Mouse (Mus musculus) spleen, postnatal 36 days (tissue): ENCODE measurements around the gene Fam126a.
A peak's percentile ranks its signal among the peaks of the same experiment; 100 is the strongest.

Source experiments
- DNase-seq, 2 experiments: peaks; one replicate each; pipeline ENCODE4 v3.0.0; 2022; ENCODE audit warnings: low spot score in 2 of 2, mixed read lengths in 1 of 2

The Fam126a gene

DNA sequence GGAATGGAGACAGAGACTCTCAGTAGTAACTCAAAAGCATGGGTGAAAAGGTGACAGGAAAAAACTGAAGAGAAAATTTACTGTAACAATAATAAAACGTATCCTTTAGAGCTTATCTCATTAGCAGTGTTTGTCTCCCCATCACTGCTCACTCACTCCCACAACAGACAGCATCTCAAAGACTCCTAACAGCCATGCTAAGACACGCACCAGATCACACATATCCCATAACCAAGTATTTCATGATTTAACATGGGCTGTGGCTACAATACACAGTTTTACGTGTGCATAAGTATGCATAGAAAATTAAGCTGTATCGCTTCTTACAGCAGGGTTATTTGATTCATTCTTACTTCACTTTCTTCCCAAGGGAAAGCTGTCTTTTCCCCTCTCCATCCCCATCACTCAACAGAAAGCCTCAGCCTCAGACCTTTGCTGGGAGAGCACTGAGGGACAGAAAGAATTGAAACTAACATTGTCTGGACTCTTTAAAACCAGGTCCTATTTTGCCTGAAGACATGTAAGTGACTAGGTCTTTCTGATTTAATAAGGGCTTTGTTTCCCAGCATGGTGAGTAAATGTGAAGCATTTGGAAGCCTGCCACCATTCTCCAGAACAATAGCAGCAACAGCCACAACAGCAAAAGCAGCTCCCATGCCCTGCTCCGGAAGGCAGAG lies 37.5 kb downstream of the Fam126a start:
- no peak for DNase-seq

DNA sequence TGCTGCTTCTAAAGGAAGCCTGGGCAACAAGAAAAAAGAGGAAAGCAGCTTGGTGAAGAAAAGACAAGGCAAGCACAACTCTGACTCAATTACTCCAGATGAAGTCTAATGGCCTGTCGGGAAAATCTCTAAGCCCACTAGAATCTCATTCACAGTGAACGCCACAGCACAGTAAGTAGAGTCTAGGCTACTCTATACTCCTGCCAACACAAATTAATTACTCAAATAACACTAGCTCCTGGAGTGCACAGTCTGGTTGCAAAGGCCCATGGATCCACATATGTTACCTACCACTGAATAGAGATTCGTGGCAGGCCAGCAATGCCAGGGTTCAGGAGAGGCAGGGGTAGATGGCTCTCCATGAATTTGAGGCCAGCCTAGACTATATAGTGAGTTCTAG lies 40.5 kb downstream of the Fam126a start:
- no peak for DNase-seq

DNA sequence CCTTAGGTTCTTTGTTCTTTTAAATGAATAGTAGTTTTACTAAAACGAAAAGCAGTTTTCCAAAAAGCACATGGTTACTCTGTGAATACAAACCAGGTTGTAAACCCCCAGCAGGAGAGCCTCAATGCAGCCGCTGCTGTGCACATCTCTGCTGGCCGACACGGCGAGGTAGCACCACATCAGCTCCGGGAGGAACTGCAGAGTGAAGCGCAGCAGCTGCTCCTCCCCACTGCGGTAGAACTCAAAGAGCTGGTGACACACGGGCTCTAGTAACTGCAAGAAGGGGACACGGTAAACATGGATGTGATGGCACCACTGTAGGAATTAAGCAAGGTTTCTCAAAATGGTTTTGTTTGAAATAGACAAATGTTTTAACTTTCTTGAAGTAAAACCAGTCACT lies 42.7 kb downstream of the Fam126a start:
- no peak for DNase-seq

DNA sequence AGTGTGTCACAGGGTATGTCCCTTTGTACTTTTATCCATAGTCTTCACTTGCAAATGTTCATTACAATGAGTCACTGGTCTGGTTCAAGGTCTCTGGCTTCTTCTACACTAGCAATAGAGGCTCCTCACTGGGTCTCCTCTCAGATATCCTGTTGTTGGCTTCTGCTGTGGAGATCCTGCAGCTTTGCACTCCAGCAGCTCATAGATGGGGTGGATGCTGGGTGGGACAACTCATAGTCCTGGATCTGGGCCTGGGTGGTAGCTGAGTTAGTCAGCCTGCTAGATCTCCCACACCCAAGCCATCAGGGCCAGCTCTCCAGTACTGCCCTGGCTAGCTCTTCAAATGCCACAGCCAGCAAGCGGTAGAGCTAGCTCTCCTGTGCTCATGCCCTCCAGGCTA lies 48.4 kb downstream of the Fam126a start:
- no peak for DNase-seq

DNA sequence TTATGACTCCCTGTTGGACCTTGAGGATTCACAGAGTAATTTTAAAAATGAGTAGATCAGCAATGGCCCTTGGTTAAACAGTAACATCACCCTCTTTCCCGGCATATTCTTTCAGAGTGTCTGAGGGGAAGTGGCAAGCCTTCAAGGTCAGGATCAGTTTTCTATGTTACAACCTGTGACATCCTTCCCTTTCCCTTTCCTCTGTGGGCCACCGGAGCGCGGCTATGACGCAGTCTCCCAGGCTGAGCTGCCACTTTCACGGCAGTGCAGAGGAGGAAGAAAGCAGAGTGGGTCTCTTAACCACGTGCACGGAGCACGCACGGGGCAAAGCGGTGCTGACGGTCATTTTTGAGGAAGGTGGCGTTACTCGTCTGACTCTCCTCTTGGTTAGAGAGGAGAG lies 52.0 kb downstream of the Fam126a start:
- no peak for DNase-seq

DNA sequence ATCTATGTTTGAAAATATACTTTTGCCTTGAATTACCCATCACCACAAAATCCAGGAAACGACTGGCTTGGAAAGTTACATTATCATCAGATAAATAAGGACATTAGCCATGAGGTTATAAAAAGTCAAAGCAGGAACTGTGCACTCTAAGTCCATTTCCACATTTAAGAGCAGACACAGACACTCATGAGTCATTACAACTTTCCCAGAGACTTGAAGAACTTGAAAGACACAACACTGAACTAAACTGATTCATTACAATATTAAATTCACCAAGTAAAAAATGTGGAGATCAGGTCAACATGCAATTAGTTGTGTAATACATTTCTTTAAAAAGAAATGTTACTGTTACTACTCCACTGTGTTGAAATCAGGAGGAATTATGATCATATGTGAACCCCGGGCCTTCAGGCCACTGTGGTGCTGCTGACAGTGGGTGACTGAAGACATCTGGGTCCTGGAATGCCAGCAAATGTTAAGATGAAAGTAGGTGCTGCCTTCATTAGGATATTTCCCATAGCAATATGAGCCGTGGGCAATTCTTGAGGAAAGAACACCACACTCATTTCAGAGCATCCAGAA lies 55.4 kb downstream of the Fam126a start:
- DNase-seq, result no peak

DNA sequence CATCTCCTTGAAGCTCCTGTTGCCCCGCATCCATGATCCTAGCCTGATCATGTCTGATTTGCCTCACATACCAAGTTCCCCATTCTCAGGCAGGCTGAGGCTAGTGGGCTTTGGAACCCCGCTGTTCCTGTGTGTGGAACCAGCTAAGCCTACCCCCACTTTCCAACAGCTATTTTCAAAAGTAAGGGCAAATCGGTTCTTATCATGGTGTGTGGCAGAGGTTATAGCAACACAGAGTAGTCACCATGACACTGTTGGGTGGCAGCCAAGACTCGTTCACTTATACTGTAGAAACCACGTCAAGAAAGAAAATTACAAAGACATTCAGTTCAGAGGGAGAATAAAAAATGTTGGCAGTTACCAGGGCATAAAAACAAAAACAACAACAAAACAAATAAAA lies 62.8 kb downstream of the Fam126a start:
- no peak for DNase-seq

DNA sequence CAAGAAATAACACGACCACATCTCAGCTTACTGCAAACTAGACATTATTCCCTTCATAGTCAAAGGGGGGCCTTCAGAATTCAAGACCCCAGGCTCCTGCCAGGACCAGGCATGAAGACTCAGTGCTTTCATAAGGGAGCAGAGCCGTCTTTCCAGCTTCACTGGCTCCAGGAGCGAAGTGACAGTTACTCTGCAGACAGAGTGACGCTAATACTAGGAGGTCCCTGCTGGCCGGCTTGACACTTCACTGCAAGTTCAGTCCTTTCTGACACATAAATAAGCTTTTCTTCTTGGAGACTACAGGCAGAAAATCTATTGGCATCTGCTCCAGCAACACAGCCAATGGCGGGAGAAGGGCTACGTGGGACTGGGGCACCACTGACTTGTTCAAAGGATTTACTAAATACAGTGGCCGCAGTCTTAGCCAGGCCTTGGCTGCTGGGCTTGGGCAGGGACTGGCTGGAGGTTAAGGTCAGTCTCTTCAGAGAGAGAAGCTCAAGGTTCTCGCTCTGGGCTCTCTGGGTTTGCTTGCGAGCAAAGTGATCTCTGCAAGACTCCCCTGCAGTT lies 65.8 kb downstream of the Fam126a start:
- DNase-seq, result no peak

DNA sequence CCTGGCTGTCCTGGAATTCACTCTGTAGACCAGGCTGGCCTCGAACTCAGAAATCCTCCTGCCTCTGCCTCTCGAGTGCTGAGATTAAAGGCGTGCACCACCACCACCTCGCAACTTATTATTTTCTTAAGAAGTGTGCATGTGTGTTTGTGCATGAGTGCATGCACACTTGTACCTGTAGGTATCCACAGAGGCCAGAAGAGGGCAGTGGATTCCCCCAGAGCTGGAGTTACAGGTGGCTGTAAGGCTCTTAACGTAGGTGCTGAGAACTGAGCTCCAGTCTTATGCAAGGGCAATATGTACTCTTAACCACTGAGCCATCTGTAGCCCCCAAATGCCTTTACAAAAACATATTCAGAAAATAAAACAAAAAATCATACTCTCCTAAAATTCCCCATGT lies 77.4 kb downstream of the Fam126a start:
- no peak for DNase-seq

DNA sequence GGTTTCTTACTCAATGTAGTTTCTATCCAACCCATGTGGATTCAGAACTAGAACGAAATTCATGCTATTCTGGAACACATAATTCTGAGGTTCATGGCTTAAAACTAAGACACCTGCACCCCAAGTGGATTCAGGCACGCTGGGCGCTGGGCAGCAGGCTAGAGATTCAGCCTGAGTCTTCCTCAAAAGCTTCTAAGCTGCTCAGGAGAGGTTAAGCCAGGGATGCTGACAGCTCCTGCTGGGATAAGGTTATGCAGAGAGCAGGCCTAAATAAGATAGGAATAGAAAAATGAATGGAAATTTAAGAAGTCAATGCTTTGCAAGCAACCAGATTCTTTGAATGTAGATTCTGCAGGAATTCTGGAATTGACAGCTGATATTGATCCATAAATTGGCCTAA lies 82.4 kb downstream of the Fam126a start:
- DNase-seq, result no peak

DNA sequence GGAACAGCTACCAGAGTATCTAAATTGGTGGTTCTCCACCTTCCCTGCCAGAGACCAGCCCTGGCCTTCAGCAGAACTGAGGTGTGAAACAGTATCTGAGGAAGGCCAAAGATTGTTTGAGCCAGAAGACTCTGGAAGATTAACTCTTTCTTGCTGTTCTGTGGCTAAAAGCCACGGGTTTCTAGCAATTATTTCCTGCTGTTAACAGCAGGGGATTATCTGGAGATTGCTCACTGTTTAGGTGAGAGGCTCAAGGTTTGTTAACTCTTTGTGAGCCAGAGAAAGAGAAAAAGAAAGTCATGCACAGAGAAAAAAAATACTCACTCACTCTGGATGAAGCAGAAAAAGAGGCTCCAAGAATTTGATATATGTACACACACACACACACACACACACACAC lies 85.4 kb downstream of the Fam126a start:
- no peak for DNase-seq

DNA sequence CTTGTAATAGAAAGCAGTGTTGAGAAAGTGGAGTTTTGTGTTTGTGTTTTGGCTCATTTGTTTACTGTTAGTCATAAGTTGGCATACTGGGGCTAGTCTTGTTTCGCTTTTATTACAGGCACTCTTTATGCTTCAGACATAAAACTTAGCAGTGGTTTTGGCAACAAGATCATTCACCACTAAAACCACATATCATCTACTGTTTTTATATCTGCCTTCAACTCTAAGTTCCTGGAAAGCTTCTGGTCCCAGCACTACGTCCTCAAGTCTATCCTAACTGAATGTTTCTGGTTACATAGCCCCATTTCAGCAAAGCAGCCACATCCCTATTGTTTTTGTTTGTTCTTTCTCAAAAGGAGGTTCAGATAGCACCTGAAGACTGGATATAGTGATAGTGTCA lies 87.0 kb downstream of the Fam126a start:
- DNase-seq, result no peak

DNA sequence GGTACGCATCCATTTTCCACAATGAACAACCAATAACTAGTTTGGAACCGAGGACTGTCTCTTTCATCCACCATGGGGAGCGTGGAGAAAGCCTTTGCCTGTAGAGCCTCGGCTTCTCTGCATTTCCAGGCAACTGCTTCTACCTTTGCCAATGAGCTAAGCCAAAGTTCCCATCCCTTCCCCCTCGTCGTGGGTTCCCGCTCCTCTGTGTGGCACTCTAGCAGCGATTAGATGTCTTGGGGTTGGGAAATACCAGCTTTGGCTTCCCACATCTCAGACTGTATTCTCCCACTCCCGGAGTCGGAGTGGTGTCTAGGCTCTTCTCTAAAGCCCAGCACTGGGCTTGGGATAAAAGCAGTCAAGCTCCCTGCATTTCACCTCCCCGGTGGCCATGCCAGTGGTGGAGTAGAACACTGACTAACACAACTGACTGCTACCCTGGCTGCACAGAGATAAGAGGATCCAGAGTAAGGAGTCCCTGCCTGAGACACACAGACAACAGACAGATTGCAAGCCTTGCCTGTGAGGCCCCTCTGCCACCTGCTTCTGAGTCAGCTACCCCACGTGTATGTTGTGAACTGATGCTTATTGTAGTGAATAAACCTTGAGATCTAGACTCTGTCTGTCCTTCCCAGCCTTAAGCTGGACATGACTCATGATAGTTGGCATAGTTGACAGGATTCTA lies 106.9 kb downstream of the Fam126a start:
- peak; percentile 59 to 73 for DNase-seq

DNA sequence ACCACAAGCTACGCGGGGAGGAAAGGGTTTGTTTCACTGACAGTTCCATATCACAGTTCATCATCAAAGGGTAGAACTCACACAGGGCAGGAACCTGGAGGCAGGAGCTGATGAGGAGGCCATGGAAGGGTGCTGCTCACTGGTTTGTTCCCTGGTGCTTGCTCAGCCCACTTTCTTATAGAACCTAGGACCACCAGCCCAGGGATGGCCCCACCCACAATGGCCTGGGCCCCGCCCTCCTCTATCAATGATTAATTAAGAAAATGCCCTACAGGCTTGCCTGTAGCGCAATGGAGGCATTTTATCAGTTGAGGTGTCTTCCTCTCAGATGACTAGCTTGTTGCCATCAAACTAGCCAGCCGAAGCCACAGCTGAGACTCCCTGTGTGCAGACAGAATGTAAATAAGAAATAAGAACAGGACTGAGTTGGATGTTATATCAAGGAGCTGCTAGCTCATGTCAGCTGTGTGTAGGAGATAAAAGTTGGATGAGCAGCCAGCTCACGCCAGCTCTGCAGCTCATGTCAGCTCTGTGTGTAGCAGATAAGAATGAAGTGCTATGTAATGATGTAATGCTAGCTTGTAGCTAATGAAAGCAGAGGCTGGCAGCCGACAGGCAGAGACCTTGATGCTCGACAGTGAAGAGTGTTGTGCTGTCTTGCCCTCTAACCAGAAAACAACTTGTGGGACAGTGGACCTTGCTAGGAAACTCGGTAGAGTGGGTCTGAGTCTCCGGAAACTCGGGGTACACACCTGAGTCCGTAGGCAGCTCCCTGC lies 107.8 kb downstream of the Fam126a start:
- DNase-seq, result peak; percentile 51 to 70

DNA sequence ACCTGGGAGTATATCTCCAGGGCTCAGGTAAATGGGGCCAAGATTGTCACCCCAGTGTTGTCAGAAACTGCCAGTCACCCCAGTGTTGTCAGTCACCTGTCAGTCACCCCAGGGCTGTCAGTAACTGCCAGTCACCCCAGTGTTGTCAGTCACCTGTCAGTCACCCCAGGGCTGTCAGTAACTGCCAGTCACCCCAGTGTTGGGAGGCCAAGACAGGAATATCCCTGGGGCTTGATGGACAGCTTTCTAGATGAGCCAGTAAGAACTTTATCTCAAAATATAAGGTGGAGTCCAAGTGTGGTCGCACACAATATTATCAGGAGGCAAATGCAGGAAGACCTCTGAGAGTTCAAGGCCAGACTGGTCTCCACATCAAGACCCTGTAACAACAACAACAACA lies 109.2 kb downstream of the Fam126a start:
- DNase-seq, result no peak

DNA sequence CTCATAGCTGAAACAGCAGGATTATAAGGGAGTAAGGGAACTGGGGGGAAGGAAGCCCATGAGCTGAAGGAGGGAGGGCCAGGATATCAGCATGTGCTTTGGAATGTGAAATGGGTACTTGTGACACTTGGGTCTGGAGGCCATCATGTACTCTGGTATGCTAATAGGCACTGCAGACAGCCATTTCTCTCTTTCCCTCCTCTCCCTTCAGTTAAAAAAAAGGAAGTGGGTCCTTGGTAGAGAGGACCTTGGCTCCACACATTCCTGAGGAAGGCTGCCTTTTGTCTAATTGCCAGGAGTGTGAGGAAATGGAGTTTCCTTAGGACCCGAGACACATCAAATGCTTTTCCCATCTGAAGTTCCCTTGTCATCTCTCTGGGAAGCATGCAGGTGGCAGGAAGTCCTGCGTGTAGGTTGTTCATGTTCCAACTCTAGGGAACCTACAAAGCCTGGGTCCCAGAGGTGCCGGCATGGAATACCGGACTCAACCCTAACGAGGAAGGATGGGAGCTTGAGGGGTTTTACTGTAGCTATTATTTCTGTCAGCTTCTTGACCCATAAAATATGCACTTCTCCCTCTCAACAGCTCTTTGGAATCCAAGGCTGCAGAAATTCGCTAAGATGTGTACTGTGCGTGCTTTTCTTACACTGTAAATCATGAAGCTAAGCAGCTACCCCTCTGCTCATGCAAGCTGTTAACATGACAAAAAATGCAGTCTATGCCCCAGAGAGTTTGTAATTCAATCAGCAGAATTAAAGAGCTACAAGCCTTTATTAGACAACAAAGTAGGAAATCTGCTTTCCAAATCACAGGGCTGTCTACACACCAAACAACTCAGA lies 110.4 kb downstream of the Fam126a start:
- no peak for DNase-seq

DNA sequence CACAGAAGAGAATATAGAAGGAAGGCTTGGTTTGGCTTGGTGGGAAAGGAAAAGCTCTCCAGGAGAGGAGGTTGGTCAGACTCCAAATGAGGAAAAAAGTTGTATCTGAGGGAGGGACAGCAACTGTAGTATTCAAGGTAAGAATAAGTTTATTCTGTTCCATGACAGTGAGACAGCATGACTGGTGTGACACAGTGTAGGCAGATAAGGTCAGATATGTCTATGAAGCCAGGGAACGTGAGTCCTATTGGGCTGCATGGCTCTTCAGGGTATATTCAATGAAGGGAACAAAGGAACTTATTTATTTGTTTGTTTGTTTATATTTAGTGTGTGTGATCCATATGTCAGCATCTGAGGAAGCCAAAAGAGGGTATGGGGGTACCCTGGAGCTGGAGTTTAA lies 113.2 kb downstream of the Fam126a start:
- DNase-seq, result no peak

DNA sequence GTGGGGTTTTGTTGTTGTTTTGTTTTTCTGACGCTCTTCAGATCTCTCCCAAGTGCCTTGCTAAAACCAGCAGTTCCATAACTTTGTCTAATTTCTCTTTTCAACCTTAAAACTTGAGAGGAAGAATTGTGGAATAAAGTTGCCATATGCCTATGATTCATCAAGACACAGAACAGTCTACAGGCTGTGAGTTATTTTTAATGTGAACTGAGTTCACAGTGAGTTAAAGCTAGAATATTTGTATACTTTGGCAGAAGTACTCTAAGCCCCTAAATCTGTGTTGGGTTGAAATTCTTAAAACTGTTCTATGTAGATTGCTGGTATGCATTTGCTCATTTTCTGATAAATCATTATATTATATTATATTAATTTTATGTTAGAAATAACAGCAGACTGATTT lies 118.9 kb downstream of the Fam126a start:
- DNase-seq, result no peak

DNA sequence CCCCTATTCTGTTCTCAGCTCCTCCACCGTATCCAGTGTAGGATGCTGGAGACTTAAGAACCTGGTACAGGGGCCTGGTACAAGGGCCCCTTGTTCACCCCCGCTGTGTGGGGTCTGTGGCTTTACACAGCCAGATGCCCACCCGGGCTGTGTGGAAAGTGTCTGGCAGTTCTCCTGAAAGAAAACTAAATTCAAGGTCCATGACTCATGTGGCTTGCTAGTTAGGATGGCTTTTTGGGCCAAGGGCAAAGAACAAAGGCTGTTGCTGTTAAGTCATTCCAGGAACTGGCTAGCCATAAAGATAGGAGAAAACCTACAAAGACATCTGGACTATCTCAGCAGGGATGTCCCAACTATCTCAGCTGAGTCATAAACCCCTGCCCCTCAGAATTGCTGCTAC lies 121.2 kb downstream of the Fam126a start:
- no peak for DNase-seq

DNA sequence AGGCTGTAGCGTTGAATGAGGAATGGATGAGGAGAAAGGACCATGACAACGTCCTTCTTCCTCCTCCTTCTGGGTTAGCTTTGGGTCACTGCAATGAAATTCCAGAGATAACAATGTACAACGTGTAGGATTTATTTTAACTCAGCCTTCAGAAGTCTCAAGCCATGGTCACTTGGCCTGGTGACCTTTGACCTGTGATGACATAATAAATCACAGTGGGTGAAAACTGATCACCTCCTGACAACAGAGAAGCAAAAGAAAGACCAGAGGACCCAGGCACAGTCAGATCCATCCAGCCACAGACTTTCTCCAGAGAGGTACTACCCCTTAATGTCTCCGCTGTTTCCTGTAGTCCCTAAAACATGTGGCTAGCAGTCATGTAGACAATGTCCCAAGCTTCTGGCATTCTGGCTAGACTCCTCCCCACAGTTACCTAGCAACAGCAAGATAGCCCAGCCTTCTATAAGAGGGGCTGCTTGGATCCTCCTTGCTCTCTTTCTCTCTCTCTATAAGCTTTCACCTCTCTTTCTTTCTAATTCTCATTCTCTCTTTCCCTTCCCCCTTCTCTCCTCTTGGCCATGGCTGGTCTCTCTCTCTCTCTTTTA lies 121.9 kb downstream of the Fam126a start:
- DNase-seq, result no peak

DNA sequence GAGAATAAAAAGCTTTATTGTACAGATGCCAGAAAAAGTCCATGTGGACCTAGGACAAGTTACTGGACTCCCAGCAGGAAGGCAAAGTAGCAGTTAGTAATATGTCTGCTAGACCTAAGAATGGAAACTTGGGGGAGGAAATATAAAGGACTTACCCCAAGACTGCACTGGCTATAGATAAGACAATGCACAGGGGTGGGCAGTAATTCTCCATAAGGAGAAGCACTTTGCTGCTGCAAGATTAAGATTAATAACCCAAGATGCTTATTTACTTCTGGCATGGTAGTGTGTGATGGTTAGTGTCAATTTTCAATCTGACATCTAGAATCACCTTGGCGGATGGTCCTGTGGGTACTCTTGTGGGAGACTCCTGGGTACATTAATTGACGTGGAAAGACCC lies 128.3 kb downstream of the Fam126a start:
- no peak for DNase-seq
